Mouse (Mus musculus) thymus, adult 2 months (tissue): ENCODE measurements around the gene Pwwp2b. TPM values are rescaled to one million over a fixed set of nuclear protein-coding genes. Genes with fewer than 3 reads are reported as not detected.

Experiments used
- DNase-seq: peaks from one replicate; pipeline ENCODE4 v3.0.0; 2021
- H3K27ac ChIP-seq: fragments of 200-500 bp; 2 replicates; pipeline ENCODE4 v1.5.1; 2012; ENCODE audit warnings: low read length, control low read depth; ENCODE audit not compliant: control insufficient read depth, insufficient read depth
- H3K27me3 ChIP-seq: fragments of 200-500 bp; 2 replicates; pipeline ENCODE4 v1.6.1; 2012; ENCODE audit warnings: mild to moderate bottlenecking, low read length, moderate library complexity, mixed read lengths; ENCODE audit not compliant: control insufficient read depth, insufficient read depth
- H3K36me3 ChIP-seq: fragments of 200-500 bp; 2 replicates; pipeline ENCODE4 v1.6.1; 2012; ENCODE audit warnings: mild to moderate bottlenecking, low read length, moderate library complexity; ENCODE audit not compliant: control insufficient read depth, insufficient read depth
- H3K4me1 ChIP-seq: fragments of 200-500 bp; replicated peaks from 2 replicates; pipeline ENCODE4 v1.6.1; 2012; ENCODE audit warnings: low read length; ENCODE audit not compliant: control insufficient read depth, insufficient read depth
- H3K4me3 ChIP-seq: fragments of 200-500 bp; 2 replicates; pipeline ENCODE4 v1.5.1; 2012; ENCODE audit warnings: mild to moderate bottlenecking, low read length, control low read depth, moderate library complexity; ENCODE audit not compliant: control insufficient read depth, insufficient read depth
- CTCF ChIP-seq: fragments of 200-500 bp; IDR thresholded peaks from 2 replicates; pipeline ENCODE4 v1.5.1; 2012; ENCODE audit warnings: mild to moderate bottlenecking, control low read depth, low read length, moderate library complexity, borderline replicate concordance; ENCODE audit not compliant: control insufficient read depth, poor library complexity, insufficient read depth; ENCODE audit errors: extremely low read depth
- POLR2A ChIP-seq: fragments of 200-500 bp; IDR thresholded peaks from 2 replicates; pipeline ENCODE4 v1.6.1; 2012; ENCODE audit warnings: mild to moderate bottlenecking, low read length, control low read depth, moderate library complexity; ENCODE audit not compliant: control insufficient read depth, poor library complexity, insufficient read depth; ENCODE audit errors: extremely low read depth
- WGBS: fragments of 180-500 bp; shearing (Covaris S2); methylation state at CpG from one replicate; pipeline ENCODE4 v1.1.7; 2018; 5-methylcytosine and 5-hydroxymethylcytosine counted together
- polyA plus RNA-seq: library from polyadenylated mRNA; depleted of rRNA; stranded (reverse); fragments of >200 nt; gene quantifications from 2 replicates; pipeline ENCODE4 v1.2.3, GENCODE M21; 2012

The Pwwp2b gene
- polyA plus RNA-seq, 1 experiment = 7.4 TPM

- Histone ChIP-seq H3K4me3 (no peak overlapping the region), H3K36me3 (no peaks in the 10 kb centered on the region), H3K4me1 (peaks cover 53% of the 10 kb centered on the region), H3K27me3 (no peaks in the 10 kb centered on the region), H3K27ac (no peak overlapping the region)
- no peak for TF ChIP-seq POLR2A
- no peak for TF ChIP-seq CTCF
- DNase-seq = no peak
- WGBS = 85% methylated on average over 2 of the region's 2 CpGs
These were observed 26.4 kb upstream of the Pwwp2b start for GRCm38 (mm10) chr7:139221856-139222255.

GRCm38 (mm10) chr7:139222341-139222740 lies 25.9 kb upstream of the Pwwp2b start:
- H3K27ac ChIP-seq = no peak overlapping the region
- DNase-seq = no peak
- no peaks in the 10 kb centered on the region for H3K36me3 ChIP-seq
- WGBS = 96% methylated on average over 4 of the region's 4 CpGs
- no peak overlapping the region for H3K4me3 ChIP-seq
- TF ChIP-seq CTCF (no peak), POLR2A (no peak)
- H3K4me1 ChIP-seq = peaks cover 58% of the 10 kb centered on the region
- no peaks in the 10 kb centered on the region for H3K27me3 ChIP-seq

- DNase-seq = no peak
- TF ChIP-seq POLR2A = no peak
- TF ChIP-seq CTCF = no peak
- peaks cover 67% of the 10 kb centered on the region for H3K4me1 ChIP-seq
- H3K27ac ChIP-seq = peak overlapping the region; percentile 90
- no peaks in the 10 kb centered on the region for H3K36me3 ChIP-seq
- no peak overlapping the region for H3K4me3 ChIP-seq
- H3K27me3 ChIP-seq = no peaks in the 10 kb centered on the region
- 96% methylated on average over 1 of the region's 1 CpGs for WGBS
These were observed 24.2 kb upstream of the Pwwp2b start for GRCm38 (mm10) chr7:139224070-139224469.

- TF ChIP-seq CTCF (no peak), POLR2A (peak; percentile 40; the same call in 1 of the 2 replicates)
- Histone ChIP-seq H3K4me1 (peaks cover 66% of the 10 kb centered on the region), H3K4me3 (no peak overlapping the region), H3K27me3 (no peaks in the 10 kb centered on the region), H3K36me3 (no peaks in the 10 kb centered on the region), H3K27ac (peak overlapping the region; percentile 90)
- 6% methylated on average over 8 of the region's 8 CpGs for WGBS
- peak; percentile 69 for DNase-seq
These were observed 23.6 kb upstream of the Pwwp2b start for GRCm38 (mm10) chr7:139224725-139225124.

GRCm38 (mm10) chr7:139226416-139226815 lies 21.9 kb upstream of the Pwwp2b start:
- WGBS = 96% methylated on average over 7 of the region's 7 CpGs
- no peak for DNase-seq
- no peaks in the 10 kb centered on the region for H3K36me3 ChIP-seq
- peak overlapping the region; percentile 90; the same call in 1 of the 2 replicates for H3K27ac ChIP-seq
- no peak overlapping the region for H3K4me3 ChIP-seq
- H3K4me1 ChIP-seq = peaks cover 61% of the 10 kb centered on the region
- TF ChIP-seq CTCF (no peak), POLR2A (no peak)
- H3K27me3 ChIP-seq = no peaks in the 10 kb centered on the region

- WGBS = 27% methylated on average over 6 of the region's 6 CpGs
- TF ChIP-seq CTCF (no peak), POLR2A (no peak)
- no peak for DNase-seq
These were observed 19.7 kb upstream of the Pwwp2b start for GRCm38 (mm10) chr7:139228447-139229171.

GRCm38 (mm10) chr7:139229837-139230236 lies 18.4 kb upstream of the Pwwp2b start:
- no peak for TF ChIP-seq CTCF
- TF ChIP-seq POLR2A = no peak
- H3K27ac ChIP-seq = no peak overlapping the region
- 95% methylated on average over 5 of the region's 5 CpGs for WGBS
- no peak for DNase-seq
- no peak overlapping the region for H3K4me3 ChIP-seq
- H3K4me1 ChIP-seq = peaks cover 45% of the 10 kb centered on the region
- no peaks in the 10 kb centered on the region for H3K36me3 ChIP-seq
- no peaks in the 10 kb centered on the region for H3K27me3 ChIP-seq

More at GRCm38 (mm10) chr7:139228447-139229171, 19.7 kb upstream of the Pwwp2b start:
- H3K4me3 ChIP-seq = no peak overlapping the region
- no peaks in the 10 kb centered on the region for H3K36me3 ChIP-seq
- H3K27me3 ChIP-seq = no peaks in the 10 kb centered on the region
- H3K4me1 ChIP-seq = peaks cover 49% of the 10 kb centered on the region
- no peak overlapping the region for H3K27ac ChIP-seq
